Mouse (Mus musculus): ENCODE results near the gene Gna13. TPM values are rescaled to one million over a fixed set of nuclear protein-coding genes. Genes with fewer than 3 reads are reported as not detected.
"Not testable (repeated sequence)": the region's sequence is repeated elsewhere in the genome, so short reads cannot be mapped to it uniquely, and the experiment has no call there.

Gna13 gene
- polyA plus RNA-seq, 1 experiment from 2014 or later, result 24.2 TPM

GRCm38 (mm10) chr11:109342666-109343065 is 20.0 kb upstream of the Gna13 start:
- H3K9ac ChIP-seq (ENCODE audit: low read length); H3K9me3 ChIP-seq (ENCODE audit: control insufficient read depth, low read length); H3K27ac ChIP-seq (ENCODE audit: low read depth, low read length); H3K27me3 ChIP-seq (ENCODE audit: control insufficient read depth, insufficient read depth, low read length); DNase-seq (ENCODE audit: low spot score); H3K4me1 ChIP-seq (replicated peaks; ENCODE audit: control insufficient read depth, insufficient read depth, low read length); ATAC-seq (replicated peaks; ENCODE audit: low FRiP score); H3K4me3 ChIP-seq (ENCODE audit: low read depth, low read length); H3K36me3 ChIP-seq (ENCODE audit: control insufficient read depth, insufficient read depth, low read length); H3K4me2 ChIP-seq (ENCODE audit: low read depth, low read length, severe bottlenecking): not testable (repeated sequence)
- WGBS, result 94% methylated on average over 3 of the region's 4 CpGs

GRCm38 (mm10) chr11:109343558-109343957 is 19.1 kb upstream of the Gna13 start:
- Histone ChIP-seq H3K27me3 (ENCODE audit: control insufficient read depth, insufficient read depth, low read length) (no peaks in the 10 kb centered on the region), H3K4me1 (replicated peaks; ENCODE audit: control insufficient read depth, insufficient read depth, low read length) (no peaks in the 10 kb centered on the region), H3K27ac (ENCODE audit: low read depth, low read length) (no peak overlapping the region), H3K9ac (ENCODE audit: low read length) (no peak overlapping the region), H3K9me3 (ENCODE audit: control insufficient read depth, low read length) (no peaks in the 10 kb centered on the region; the same call in 1 of the 2 replicates), H3K36me3 (ENCODE audit: control insufficient read depth, insufficient read depth, low read length) (no peaks in the 10 kb centered on the region), H3K4me2 (ENCODE audit: low read depth, low read length, severe bottlenecking) (no peak overlapping the region), H3K4me3 (ENCODE audit: low read depth, low read length) (no peak overlapping the region)
- WGBS, result 26% methylated on average over 7 of the region's 7 CpGs
- ATAC-seq (replicated peaks; ENCODE audit: low FRiP score), result no peak
- no peak for DNase-seq (ENCODE audit: low spot score)

- H3K27me3 ChIP-seq (ENCODE audit: control insufficient read depth, insufficient read depth, low read length), result no peaks in the 10 kb centered on the region
- no peaks in the 10 kb centered on the region; the same call in 1 of the 2 replicates for H3K9me3 ChIP-seq (ENCODE audit: control insufficient read depth, low read length)
- no peaks in the 10 kb centered on the region for H3K36me3 ChIP-seq (ENCODE audit: control insufficient read depth, insufficient read depth, low read length)
- ATAC-seq (replicated peaks; ENCODE audit: low FRiP score) (no peak), DNase-seq (ENCODE audit: low spot score) (no peak)
- 37% methylated on average over 10 of the region's 10 CpGs for WGBS
- H3K9ac ChIP-seq (ENCODE audit: low read length), result no peak overlapping the region
- H3K27ac ChIP-seq (ENCODE audit: low read depth, low read length), result no peak overlapping the region
- no peaks in the 10 kb centered on the region for H3K4me1 ChIP-seq (replicated peaks; ENCODE audit: control insufficient read depth, insufficient read depth, low read length)
- no peak overlapping the region for H3K4me2 ChIP-seq (ENCODE audit: low read depth, low read length, severe bottlenecking)
- no peak overlapping the region for H3K4me3 ChIP-seq (ENCODE audit: low read depth, low read length)
Measured at GRCm38 (mm10) chr11:109343991-109344599, 18.5 kb upstream of the Gna13 start.

GRCm38 (mm10) chr11:109347242-109347959 is 15.2 kb upstream of the Gna13 start:
- Histone ChIP-seq H3K4me1 (replicated peaks; ENCODE audit: control insufficient read depth, insufficient read depth, low read length) (no peaks in the 10 kb centered on the region), H3K27me3 (ENCODE audit: control insufficient read depth, insufficient read depth, low read length) (no peaks in the 10 kb centered on the region), H3K27ac (ENCODE audit: low read depth, low read length) (no peak overlapping the region), H3K9me3 (ENCODE audit: control insufficient read depth, low read length) (no peaks in the 10 kb centered on the region), H3K36me3 (ENCODE audit: control insufficient read depth, insufficient read depth, low read length) (no peaks in the 10 kb centered on the region), H3K4me3 (ENCODE audit: low read depth, low read length) (no peak overlapping the region), H3K4me2 (ENCODE audit: low read depth, low read length, severe bottlenecking) (no peak overlapping the region), H3K9ac (ENCODE audit: low read length) (no peak overlapping the region)
- DNase-seq (ENCODE audit: low spot score) (no peak), ATAC-seq (replicated peaks; ENCODE audit: low FRiP score) (no peak)
- WGBS, result 82% methylated on average over 10 of the region's 10 CpGs

GRCm38 (mm10) chr11:109348408-109348807 is 14.2 kb upstream of the Gna13 start:
- Histone ChIP-seq H3K4me1 (replicated peaks; ENCODE audit: control insufficient read depth, insufficient read depth, low read length) (no peaks in the 10 kb centered on the region), H3K27ac (ENCODE audit: low read depth, low read length) (no peak overlapping the region), H3K9me3 (ENCODE audit: control insufficient read depth, low read length) (no peaks in the 10 kb centered on the region), H3K4me3 (ENCODE audit: low read depth, low read length) (no peak overlapping the region), H3K36me3 (ENCODE audit: control insufficient read depth, insufficient read depth, low read length) (no peaks in the 10 kb centered on the region), H3K4me2 (ENCODE audit: low read depth, low read length, severe bottlenecking) (no peak overlapping the region), H3K9ac (ENCODE audit: low read length) (no peak overlapping the region), H3K27me3 (ENCODE audit: control insufficient read depth, insufficient read depth, low read length) (no peaks in the 10 kb centered on the region)
- 80% methylated on average over 12 of the region's 12 CpGs for WGBS
- no peak for DNase-seq (ENCODE audit: low spot score)
- no peak for ATAC-seq (replicated peaks; ENCODE audit: low FRiP score)

GRCm38 (mm10) chr11:109349652-109350316 is 12.8 kb upstream of the Gna13 start:
- Histone ChIP-seq H3K4me1 (replicated peaks; ENCODE audit: control insufficient read depth, insufficient read depth, low read length) (no peaks in the 10 kb centered on the region), H3K27me3 (ENCODE audit: control insufficient read depth, insufficient read depth, low read length) (no peaks in the 10 kb centered on the region), H3K4me3 (ENCODE audit: low read depth, low read length) (no peak overlapping the region), H3K4me2 (ENCODE audit: low read depth, low read length, severe bottlenecking) (no peak overlapping the region), H3K27ac (ENCODE audit: low read depth, low read length) (no peak overlapping the region), H3K9ac (ENCODE audit: low read length) (no peak overlapping the region), H3K9me3 (ENCODE audit: control insufficient read depth, low read length) (no peaks in the 10 kb centered on the region), H3K36me3 (ENCODE audit: control insufficient read depth, insufficient read depth, low read length) (no peaks in the 10 kb centered on the region)
- 68% methylated on average over 5 of the region's 5 CpGs for WGBS
- no peak for ATAC-seq (replicated peaks; ENCODE audit: low FRiP score)
- DNase-seq (ENCODE audit: low spot score), result no peak

- Histone ChIP-seq H3K4me3 (ENCODE audit: low read depth, low read length) (no peak overlapping the region), H3K9me3 (ENCODE audit: control insufficient read depth, low read length) (no peaks in the 10 kb centered on the region), H3K27me3 (ENCODE audit: control insufficient read depth, insufficient read depth, low read length) (no peaks in the 10 kb centered on the region), H3K9ac (ENCODE audit: low read length) (no peak overlapping the region), H3K27ac (ENCODE audit: low read depth, low read length) (no peak overlapping the region), H3K36me3 (ENCODE audit: control insufficient read depth, insufficient read depth, low read length) (no peaks in the 10 kb centered on the region), H3K4me1 (replicated peaks; ENCODE audit: control insufficient read depth, insufficient read depth, low read length) (no peaks in the 10 kb centered on the region), H3K4me2 (ENCODE audit: low read depth, low read length, severe bottlenecking) (no peak overlapping the region)
- DNase-seq (ENCODE audit: low spot score) (no peak), ATAC-seq (replicated peaks; ENCODE audit: low FRiP score) (no peak)
- 85% methylated on average over 7 of the region's 7 CpGs for WGBS
Measured at GRCm38 (mm10) chr11:109350317-109350714, 12.3 kb upstream of the Gna13 start.

GRCm38 (mm10) chr11:109351489-109351888 is 11.1 kb upstream of the Gna13 start:
- Histone ChIP-seq H3K4me1 (replicated peaks; ENCODE audit: control insufficient read depth, insufficient read depth, low read length) (no peaks in the 10 kb centered on the region), H3K9ac (ENCODE audit: low read length) (no peak overlapping the region), H3K27me3 (ENCODE audit: control insufficient read depth, insufficient read depth, low read length) (no peaks in the 10 kb centered on the region), H3K4me3 (ENCODE audit: low read depth, low read length) (no peak overlapping the region), H3K36me3 (ENCODE audit: control insufficient read depth, insufficient read depth, low read length) (no peaks in the 10 kb centered on the region), H3K4me2 (ENCODE audit: low read depth, low read length, severe bottlenecking) (no peak overlapping the region), H3K9me3 (ENCODE audit: control insufficient read depth, low read length) (no peaks in the 10 kb centered on the region), H3K27ac (ENCODE audit: low read depth, low read length) (no peak overlapping the region)
- ATAC-seq (replicated peaks; ENCODE audit: low FRiP score) (no peak), DNase-seq (ENCODE audit: low spot score) (no peak)
- 86% methylated on average over 4 of the region's 4 CpGs for WGBS
